Mouse (Mus musculus): ENCODE measurements around the gene E430018J23Rik. TPM values are rescaled to one million over a fixed set of nuclear protein-coding genes. Genes with fewer than 3 reads are reported as not detected.
"Not testable (repeated sequence)": the region's sequence is repeated elsewhere in the genome, so short reads cannot be mapped to it uniquely, and the experiment has no call there.

Gene E430018J23Rik
- 5.4 and 6.3 TPM in 2 replicates for polyA plus RNA-seq (2016; fragmentation: Nextera tagmentation; extraction: Ambion mirVana)

GRCm38 (mm10) chr7:127393157-127393943 is at the start of gene E430018J23Rik:
E430018J23Rik (minus strand) TSS chr7:127393629.
- WGBS, result 1% methylated on average over 45 of the region's 45 CpGs
- H3K4me3 ChIP-seq, result peak within 1 kb of the TSS; percentile 81
- peaks cover 26% of the 10 kb centered on the region for H3K4me1 ChIP-seq
- peaks cover 20% of the 10 kb centered on the region for H3K36me3 ChIP-seq
- peak within 1 kb of the TSS; percentile 90 for H3K27ac ChIP-seq (replicated peaks)
- H3K9me3 ChIP-seq (replicated peaks), result no peaks in the 10 kb centered on the region
- H3K27me3 ChIP-seq (ENCODE audit: low read depth, poor library complexity, severe bottlenecking), result no peaks in the 10 kb centered on the region
- peak; percentile 95 for DNase-seq (ENCODE audit: low spot score)

DNA sequence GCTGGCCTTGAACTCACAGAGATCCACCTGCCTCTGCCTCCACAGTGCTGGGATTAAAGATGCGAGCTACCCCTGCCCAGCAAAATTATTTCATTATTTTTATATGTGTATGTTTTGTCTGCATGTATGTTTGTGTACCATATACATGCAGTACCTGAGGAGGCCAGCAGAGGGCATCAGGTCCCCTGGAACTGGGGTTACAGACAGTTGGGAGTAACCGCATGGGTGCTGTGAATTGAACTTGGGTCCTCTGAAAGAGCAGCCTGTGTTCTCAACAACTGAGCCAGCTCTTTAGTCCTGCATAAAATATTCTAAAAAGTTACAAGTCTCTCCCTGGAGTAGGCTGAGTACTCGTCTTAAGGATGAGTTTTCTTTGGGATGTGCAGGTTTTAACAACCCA is 44.3 kb upstream of the E430018J23Rik start:
- Histone ChIP-seq H3K27ac (replicated peaks) (no peak overlapping the region), H3K9me3 (replicated peaks) (peaks cover 14% of the 10 kb centered on the region; the same call in 1 of the 2 replicates), H3K4me1 (no peaks in the 10 kb centered on the region), H3K27me3 (ENCODE audit: low read depth, poor library complexity, severe bottlenecking) (no peaks in the 10 kb centered on the region), H3K36me3 (peaks cover 22% of the 10 kb centered on the region), H3K4me3 (no peak overlapping the region)
- no peak for DNase-seq (ENCODE audit: low spot score)
- WGBS, result 90% methylated on average over 3 of the region's 3 CpGs

DNA sequence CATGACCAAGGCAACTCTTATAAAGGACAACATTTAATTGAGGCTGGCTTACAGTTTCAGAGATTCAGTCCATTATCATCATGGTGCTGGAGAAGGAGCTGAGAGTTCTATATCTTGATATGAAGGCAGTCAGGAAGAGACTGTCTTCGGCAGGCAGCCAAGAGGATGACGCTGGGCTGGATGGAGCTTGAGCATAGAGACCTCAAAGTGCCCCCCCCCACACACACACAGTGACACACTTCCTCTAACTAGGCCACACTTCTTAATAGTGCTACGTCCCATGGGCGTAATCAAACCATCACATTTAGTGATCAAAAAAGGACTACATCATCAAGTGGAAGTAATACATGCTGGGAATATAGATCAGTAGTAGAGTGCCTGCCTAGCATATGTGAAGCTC is 41.8 kb upstream of the E430018J23Rik start:
- H3K27ac ChIP-seq (replicated peaks), result no peak overlapping the region
- DNase-seq (ENCODE audit: low spot score), result no peak
- peaks cover 14% of the 10 kb centered on the region; the same call in 1 of the 2 replicates for H3K9me3 ChIP-seq (replicated peaks)
- H3K4me3 ChIP-seq, result no peak overlapping the region
- H3K27me3 ChIP-seq (ENCODE audit: low read depth, poor library complexity, severe bottlenecking), result no peaks in the 10 kb centered on the region
- no peaks in the 10 kb centered on the region for H3K4me1 ChIP-seq
- H3K36me3 ChIP-seq, result 0 out of 2 replicates have a peak, but pooled peaks cover under 1% of the 10 kb centered on the region
- WGBS, result 89% methylated on average over 4 of the region's 4 CpGs

DNA sequence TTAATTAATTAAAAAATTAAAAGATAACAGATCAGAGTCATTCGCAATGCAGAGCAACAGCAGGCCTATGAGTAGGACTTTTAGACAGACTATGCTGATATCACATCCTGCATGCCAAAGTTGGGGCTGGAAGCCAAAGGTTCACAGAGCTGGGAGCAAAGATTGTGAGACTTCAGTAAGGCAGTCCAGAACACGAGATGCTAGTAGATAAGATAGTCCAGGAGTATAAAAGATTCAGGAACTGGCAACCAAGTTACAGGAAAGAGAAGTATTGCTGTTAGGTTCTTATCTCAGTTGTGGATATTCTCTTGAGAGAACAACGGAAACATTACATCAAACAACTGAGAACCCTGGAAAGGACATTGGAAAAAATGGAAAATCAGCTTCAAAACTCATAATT is 32.9 kb upstream of the E430018J23Rik start:
- Histone ChIP-seq H3K9me3 (replicated peaks) (no peaks in the 10 kb centered on the region), H3K4me3 (no peak overlapping the region), H3K36me3 (no peaks in the 10 kb centered on the region), H3K27me3 (ENCODE audit: low read depth, poor library complexity, severe bottlenecking) (peaks cover 18% of the 10 kb centered on the region), H3K27ac (replicated peaks) (no peak overlapping the region), H3K4me1 (peaks cover 14% of the 10 kb centered on the region)
- no peak for DNase-seq (ENCODE audit: low spot score)
- WGBS, result 71% methylated on average over 3 of the region's 3 CpGs

DNA sequence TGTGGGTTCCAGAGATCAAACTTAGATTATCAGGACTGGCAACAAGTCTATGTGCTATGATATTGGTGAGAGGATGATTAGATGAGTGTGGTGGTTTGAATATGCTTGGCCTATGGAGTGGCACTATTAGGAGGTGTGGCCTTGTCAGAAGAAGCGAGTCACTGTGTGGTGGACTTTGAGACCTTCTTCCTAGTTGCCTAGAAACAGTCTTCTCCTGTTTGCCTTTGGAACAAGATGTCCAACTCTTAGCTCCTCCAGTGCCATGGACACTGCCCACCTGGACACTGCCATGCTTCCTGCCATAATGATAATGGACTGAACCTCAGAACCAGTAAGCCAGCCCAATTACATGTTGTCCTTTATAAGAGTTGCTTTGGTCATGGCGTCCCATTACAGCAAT is 32.5 kb upstream of the E430018J23Rik start:
- H3K27me3 ChIP-seq (ENCODE audit: low read depth, poor library complexity, severe bottlenecking), result peaks cover 18% of the 10 kb centered on the region
- H3K36me3 ChIP-seq, result no peaks in the 10 kb centered on the region
- H3K9me3 ChIP-seq (replicated peaks), result no peaks in the 10 kb centered on the region
- no peak for DNase-seq (ENCODE audit: low spot score)
- H3K4me3 ChIP-seq, result no peak overlapping the region
- peaks cover 19% of the 10 kb centered on the region for H3K4me1 ChIP-seq
- WGBS, result 85% methylated on average over 2 of the region's 2 CpGs
- no peak overlapping the region for H3K27ac ChIP-seq (replicated peaks)

DNA sequence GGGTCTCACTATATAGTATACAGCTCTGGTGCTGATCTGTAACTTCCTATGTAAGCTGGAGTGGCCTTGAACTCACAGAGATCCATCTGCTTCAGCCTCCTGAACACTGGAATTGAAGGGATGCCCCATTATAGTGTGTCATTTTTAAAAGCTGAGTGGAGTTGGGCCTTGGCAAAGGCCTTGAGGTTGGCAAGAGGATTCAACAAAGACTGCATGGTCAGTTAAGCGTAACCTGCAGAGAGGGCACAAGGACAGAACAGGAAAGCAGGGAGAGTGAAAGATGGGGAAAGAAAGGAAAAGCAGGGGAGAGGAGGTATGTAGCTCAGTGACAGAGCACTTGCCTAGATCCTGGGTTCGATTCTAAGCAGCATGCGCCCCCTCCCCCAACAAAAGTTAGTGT is 31.9 kb upstream of the E430018J23Rik start:
- H3K27me3 ChIP-seq (ENCODE audit: low read depth, poor library complexity, severe bottlenecking), result peaks cover 18% of the 10 kb centered on the region
- H3K9me3 ChIP-seq (replicated peaks), result no peaks in the 10 kb centered on the region
- H3K36me3 ChIP-seq, result no peaks in the 10 kb centered on the region
- DNase-seq (ENCODE audit: low spot score), result no peak
- no peak overlapping the region for H3K4me3 ChIP-seq
- peaks cover 22% of the 10 kb centered on the region for H3K4me1 ChIP-seq
- H3K27ac ChIP-seq (replicated peaks), result no peak overlapping the region
- 83% methylated on average over 3 of the region's 3 CpGs for WGBS

GRCm38 (mm10) chr7:127422247-127422646 is 28.8 kb upstream of the E430018J23Rik start:
- peak overlapping the region; percentile 93 for H3K4me3 ChIP-seq
- H3K27ac ChIP-seq (replicated peaks), result peak overlapping the region; percentile 93; the same call in 1 of the 2 replicates
- H3K4me1 ChIP-seq, result peaks cover 22% of the 10 kb centered on the region
- DNase-seq (ENCODE audit: low spot score), result no peak
- H3K36me3 ChIP-seq, result peaks cover 25% of the 10 kb centered on the region
- H3K9me3 ChIP-seq (replicated peaks), result no peaks in the 10 kb centered on the region
- WGBS, result 2% methylated on average over 15 of the region's 15 CpGs
- H3K27me3 ChIP-seq (ENCODE audit: low read depth, poor library complexity, severe bottlenecking), result peaks cover 18% of the 10 kb centered on the region

- Histone ChIP-seq H3K9me3 (replicated peaks) (no peaks in the 10 kb centered on the region), H3K27me3 (ENCODE audit: low read depth, poor library complexity, severe bottlenecking) (peaks cover 18% of the 10 kb centered on the region), H3K4me1 (peaks cover 22% of the 10 kb centered on the region), H3K36me3 (peaks cover 27% of the 10 kb centered on the region), H3K27ac (replicated peaks) (peak within 1 kb of the TSS; percentile 93), H3K4me3 (peak within 1 kb of the TSS; percentile 93)
- WGBS, result under 1% methylated on average over 48 of the region's 48 CpGs
- DNase-seq (ENCODE audit: low spot score), result peak; percentile 95
These were observed 28.2 kb upstream of the E430018J23Rik start, which contains the start of gene Zfp688 for GRCm38 (mm10) chr7:127421388-127422191. Zfp688 (minus strand) TSS chr7:127422068.

GRCm38 (mm10) chr7:127411418-127411817 is 18.0 kb upstream of the E430018J23Rik start:
- Histone ChIP-seq H3K27ac (replicated peaks) (no peak overlapping the region), H3K4me1 (peaks cover 4% of the 10 kb centered on the region), H3K9me3 (replicated peaks) (no peaks in the 10 kb centered on the region), H3K36me3 (peaks cover 5% of the 10 kb centered on the region), H3K27me3 (ENCODE audit: low read depth, poor library complexity, severe bottlenecking) (no peaks in the 10 kb centered on the region), H3K4me3 (no peak overlapping the region)
- WGBS, result 74% methylated on average over 2 of the region's 2 CpGs
- DNase-seq (ENCODE audit: low spot score), result no peak

- not testable (repeated sequence) for H3K27me3 ChIP-seq (ENCODE audit: low read depth, poor library complexity, severe bottlenecking); H3K9me3 ChIP-seq (replicated peaks)
- peaks cover 12% of the 10 kb centered on the region for H3K36me3 ChIP-seq
- H3K4me1 ChIP-seq, result peaks cover 13% of the 10 kb centered on the region
- peak within 1 kb of the TSS; percentile 69 for H3K4me3 ChIP-seq
- peak within 1 kb of the TSS; percentile 90 for H3K27ac ChIP-seq (replicated peaks)
- DNase-seq (ENCODE audit: low spot score), result peak; percentile 81
- WGBS, result 8% methylated on average over 40 of the region's 40 CpGs
These were observed 12.9 kb upstream of the E430018J23Rik start, which contains the start of gene Zfp764 for GRCm38 (mm10) chr7:127406002-127406987. Zfp764 (minus strand) TSS chr7:127406822.

GRCm38 (mm10) chr7:127404101-127404500 is 10.7 kb upstream of the E430018J23Rik start:
- not testable (repeated sequence) for H3K9me3 ChIP-seq (replicated peaks); H3K4me3 ChIP-seq; H3K27ac ChIP-seq (replicated peaks); DNase-seq (ENCODE audit: low spot score); H3K27me3 ChIP-seq (ENCODE audit: low read depth, poor library complexity, severe bottlenecking)
- Histone ChIP-seq H3K4me1 (peaks cover 13% of the 10 kb centered on the region), H3K36me3 (peaks cover 12% of the 10 kb centered on the region)
- WGBS, result 94% methylated on average over 6 of the region's 6 CpGs

GRCm38 (mm10) chr7:127402980-127403379 is 9.6 kb upstream of the E430018J23Rik start:
- peaks cover 5% of the 10 kb centered on the region; the same call in 1 of the 2 replicates for H3K9me3 ChIP-seq (replicated peaks)
- peaks cover 12% of the 10 kb centered on the region for H3K36me3 ChIP-seq
- no peak overlapping the region for H3K27ac ChIP-seq (replicated peaks)
- 57% methylated on average over 2 of the region's 2 CpGs for WGBS
- H3K4me3 ChIP-seq, result no peak overlapping the region
- DNase-seq (ENCODE audit: low spot score), result no peak
- peaks cover 13% of the 10 kb centered on the region for H3K4me1 ChIP-seq
- H3K27me3 ChIP-seq (ENCODE audit: low read depth, poor library complexity, severe bottlenecking), result no peaks in the 10 kb centered on the region
